Mouse (Mus musculus) kidney, embryonic 14.5 days (tissue): Measurements from ENCODE around the gene Crabp2. TPM values are rescaled to one million over a fixed set of nuclear protein-coding genes. Genes with fewer than 3 reads are reported as not detected.

ENCODE experiments used
- ATAC-seq: fragments of 200-750 bp; cut with Nextera tagmentation; 2 replicates; pipeline ENCODE4 v1.8.0; 2017; ENCODE audit warnings: moderate number of reproducible peaks, mild to moderate bottlenecking, moderate TSS enrichment, moderate library complexity; ENCODE audit not compliant: low FRiP score, low TSS enrichment
- H3K27ac ChIP-seq: fragments of 300-500 bp; sonication (generic); 2 replicates; pipeline ENCODE4 v1.5.1; 2014; ENCODE audit warnings: low read depth, mild to moderate bottlenecking, low read length, moderate library complexity, mixed read lengths
- H3K27me3 ChIP-seq: fragments of 300-500 bp; sonication (generic); 2 replicates; pipeline ENCODE4 v1.6.1; 2014; ENCODE audit warnings: mild to moderate bottlenecking, low read length; ENCODE audit not compliant: control insufficient read depth, insufficient read depth
- H3K36me3 ChIP-seq: fragments of 300-500 bp; sonication (generic); 2 replicates; pipeline ENCODE4 v1.6.1; 2014; ENCODE audit warnings: low read length, mixed read lengths; ENCODE audit not compliant: control insufficient read depth, insufficient read depth
- H3K4me1 ChIP-seq: fragments of 300-500 bp; sonication (generic); 2 replicates; pipeline ENCODE4 v1.6.1; 2014; ENCODE audit warnings: low read length, mixed read lengths; ENCODE audit not compliant: control insufficient read depth, insufficient read depth
- H3K4me2 ChIP-seq: fragments of 300-500 bp; sonication (generic); replicated peaks from 2 replicates; pipeline ENCODE4 v1.6.1; 2014; ENCODE audit warnings: low read depth, mild to moderate bottlenecking, low read length
- H3K4me3 ChIP-seq: fragments of 300-500 bp; sonication (generic); 2 replicates; pipeline ENCODE4 v1.5.1; 2014; ENCODE audit warnings: mild to moderate bottlenecking, low read length
- H3K9ac ChIP-seq: fragments of 300-500 bp; sonication (generic); 2 replicates; pipeline ENCODE4 v1.6.1; 2014; ENCODE audit warnings: low read depth, mild to moderate bottlenecking, low read length, moderate library complexity
- H3K9me3 ChIP-seq: fragments of 300-500 bp; sonication (generic); 2 replicates; pipeline ENCODE4 v1.6.1; 2016; ENCODE audit warnings: low read length; ENCODE audit not compliant: control insufficient read depth
- WGBS: fragments of 180-500 bp; shearing (Covaris S2); extraction: QIAGEN DNeasy Blood & Tissue Kit; methylation state at CpG from one replicate; pipeline ENCODE4 v1.1.7; 2014; 5-methylcytosine and 5-hydroxymethylcytosine counted together
- polyA plus RNA-seq: library from polyadenylated mRNA; unstranded; fragments of >200 nt; fragmentation: Nextera tagmentation; extraction: Ambion mirVana; gene quantifications from 2 replicates; pipeline ENCODE4 v1.2.1, GENCODE M21; 2014

Crabp2 gene
- polyA plus RNA-seq, 1 experiment from 2014 or later, result 113 TPM

DNA sequence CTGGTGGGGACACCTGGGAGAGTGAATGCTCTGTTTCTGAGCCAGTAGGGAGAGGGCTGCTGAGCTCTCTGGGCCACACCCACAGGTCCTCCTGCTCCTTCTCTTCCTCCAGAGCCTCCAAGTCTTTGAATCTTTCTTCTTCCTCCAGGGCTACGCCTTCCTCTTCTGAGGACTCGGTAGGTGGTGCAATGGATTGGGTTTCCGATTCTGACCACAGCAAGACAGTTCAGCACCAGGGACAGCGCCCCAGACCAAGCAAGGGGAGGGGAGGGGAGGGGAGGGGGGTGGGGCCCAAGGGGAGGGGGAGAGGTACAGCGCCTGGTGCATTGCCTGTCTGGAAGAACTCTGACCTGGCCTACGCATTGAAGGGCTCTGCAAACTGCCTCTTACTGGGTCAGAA, 45.0 kb downstream of the Crabp2 start:
- Histone ChIP-seq H3K9ac (no peak overlapping the region), H3K27ac (no peak overlapping the region), H3K9me3 (no peaks in the 10 kb centered on the region), H3K27me3 (peaks cover 93% of the 10 kb centered on the region), H3K4me2 (no peak overlapping the region), H3K36me3 (no peaks in the 10 kb centered on the region), H3K4me1 (0 out of 2 replicates have a peak, but pooled peaks cover 8% of the 10 kb centered on the region), H3K4me3 (no peak overlapping the region)
- WGBS, result 3% methylated on average over 5 of the region's 6 CpGs
- no peak for ATAC-seq

DNA sequence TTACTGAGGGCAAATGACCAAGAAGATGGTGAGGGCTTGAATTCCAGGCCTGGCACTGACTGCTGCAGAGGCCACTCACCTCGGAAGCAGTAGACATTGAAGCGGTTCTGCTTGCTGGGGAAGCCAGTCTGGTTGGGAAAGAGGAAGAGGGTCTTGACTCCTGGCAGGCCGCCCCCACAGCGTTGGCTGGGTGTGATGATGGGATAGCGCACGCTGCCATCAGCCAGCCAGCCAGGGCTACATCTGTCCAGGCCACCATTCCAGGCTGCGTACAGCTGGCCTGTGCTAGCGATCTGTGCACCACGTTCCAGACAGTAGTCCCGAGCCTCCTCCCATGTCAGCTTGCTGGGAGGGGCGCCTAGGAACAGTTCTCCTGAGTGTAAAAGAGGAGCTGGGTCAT, 46.9 kb downstream of the Crabp2 start:
- no peak overlapping the region for H3K4me2 ChIP-seq

DNA sequence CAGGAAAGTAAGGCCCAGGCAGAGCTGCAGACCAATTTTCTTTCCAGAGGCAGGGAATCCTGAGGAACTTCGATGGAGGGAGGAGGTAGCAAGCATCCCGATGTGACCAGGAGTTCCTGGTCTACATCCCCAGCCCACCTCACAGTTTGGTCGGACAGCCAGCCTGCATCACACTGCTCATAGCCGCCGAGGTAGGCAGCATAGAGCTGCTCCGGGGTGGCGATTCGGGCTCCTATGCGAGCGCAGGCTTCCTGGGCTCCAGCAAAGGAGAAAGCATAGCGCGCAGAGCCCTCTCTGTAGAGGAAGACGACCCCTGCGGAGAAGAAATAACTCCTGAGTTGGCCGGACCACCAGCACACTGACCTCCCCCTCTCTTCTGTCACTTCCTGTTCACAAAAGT, 47.9 kb downstream of the Crabp2 start:
- peak overlapping the region; percentile 41 for H3K4me3 ChIP-seq
- no peak overlapping the region; the same call in 1 of the 2 replicates for H3K4me2 ChIP-seq
- H3K9ac ChIP-seq, result no peak overlapping the region

More for the DNA sequence above, 46.9 kb downstream of the Crabp2 start:
- Histone ChIP-seq H3K4me3 (no peak overlapping the region), H3K9me3 (no peaks in the 10 kb centered on the region), H3K4me1 (peaks cover 15% of the 10 kb centered on the region; the same call in 1 of the 2 replicates), H3K9ac (no peak overlapping the region), H3K27me3 (peaks cover 99% of the 10 kb centered on the region), H3K36me3 (no peaks in the 10 kb centered on the region), H3K27ac (no peak overlapping the region)
- 26% methylated on average over 11 of the region's 11 CpGs for whole genome bisulfite sequencing
- no peak for ATAC-seq

DNA sequence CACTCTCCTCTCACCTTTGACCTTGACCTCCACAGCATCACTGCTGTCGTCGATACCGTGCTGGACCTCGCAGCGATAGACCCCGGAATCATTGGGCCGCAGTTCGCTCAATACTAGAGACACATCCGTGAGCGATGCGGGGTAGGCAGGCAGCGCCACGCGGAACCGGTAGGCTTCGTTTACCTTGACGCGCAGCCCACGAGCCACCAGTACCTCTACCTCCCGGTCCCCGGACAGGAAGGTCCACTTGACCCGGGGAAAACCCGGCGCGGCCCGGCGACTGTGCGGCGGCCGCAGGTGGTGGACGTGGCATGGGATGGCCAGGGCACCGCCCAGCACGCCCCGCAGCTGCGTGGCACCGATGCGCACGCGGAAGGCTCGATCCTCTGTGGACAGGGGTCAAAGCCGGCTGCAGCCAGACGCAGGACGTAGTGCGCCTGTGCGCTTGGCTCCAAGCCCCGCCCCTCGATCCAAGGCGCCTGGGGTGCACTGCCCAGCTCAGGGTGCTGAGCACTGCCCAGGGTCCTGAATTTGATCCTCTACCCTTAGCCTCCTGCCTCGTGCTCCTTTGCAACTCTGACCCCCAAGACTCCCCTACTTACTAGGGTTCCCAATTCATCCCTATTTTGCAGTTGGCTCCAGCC, 48.6 kb downstream of the Crabp2 start:
- no peak overlapping the region for H3K27ac ChIP-seq
- peaks cover 100% of the 10 kb centered on the region for H3K27me3 ChIP-seq
- under 1% methylated on average over 47 of the region's 49 CpGs for WGBS
- peaks cover 16% of the 10 kb centered on the region; the same call in 1 of the 2 replicates for H3K4me1 ChIP-seq
- ATAC-seq, result peak; percentile 45
- H3K9me3 ChIP-seq, result no peaks in the 10 kb centered on the region
- peak overlapping the region; percentile 41 for H3K4me3 ChIP-seq
- H3K4me2 ChIP-seq, result peak overlapping the region; percentile 51
- no peaks in the 10 kb centered on the region for H3K36me3 ChIP-seq
- H3K9ac ChIP-seq, result no peak overlapping the region

More for the DNA sequence above, 47.9 kb downstream of the Crabp2 start:
- H3K27ac ChIP-seq, result no peak overlapping the region
- H3K36me3 ChIP-seq, result no peaks in the 10 kb centered on the region
- peaks cover 16% of the 10 kb centered on the region; the same call in 1 of the 2 replicates for H3K4me1 ChIP-seq
- peaks cover 100% of the 10 kb centered on the region for H3K27me3 ChIP-seq
- ATAC-seq, result no peak
- H3K9me3 ChIP-seq, result no peaks in the 10 kb centered on the region
- WGBS, result 4% methylated on average over 15 of the region's 15 CpGs

DNA sequence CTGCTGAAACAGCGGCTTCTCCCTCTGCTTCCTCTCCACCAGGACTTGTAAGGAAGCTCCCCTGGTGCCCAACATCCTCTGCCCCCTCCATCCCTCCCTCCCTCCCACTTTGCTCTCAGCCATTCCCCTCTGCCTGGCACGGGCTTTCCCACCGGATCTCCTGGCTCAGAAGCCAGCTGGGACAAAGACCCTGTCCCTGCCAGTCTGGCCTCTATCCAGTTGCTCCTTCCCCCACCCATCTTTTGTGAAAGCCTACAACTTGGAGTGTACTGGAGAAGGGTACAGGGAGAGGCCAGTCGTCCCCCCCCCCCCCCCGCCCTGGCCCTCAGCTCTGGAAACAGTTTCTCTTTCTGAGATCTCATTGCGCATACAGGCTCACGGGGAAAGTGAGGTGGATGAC, 50.3 kb downstream of the Crabp2 start:
- H3K9me3 ChIP-seq, result no peaks in the 10 kb centered on the region
- H3K4me3 ChIP-seq, result no peak overlapping the region
- no peak overlapping the region for H3K9ac ChIP-seq
- H3K36me3 ChIP-seq, result no peaks in the 10 kb centered on the region
- no peak overlapping the region for H3K4me2 ChIP-seq
- WGBS, result 3% methylated on average over 7 of the region's 7 CpGs
- H3K4me1 ChIP-seq, result peaks cover 16% of the 10 kb centered on the region; the same call in 1 of the 2 replicates
- no peak for ATAC-seq
- H3K27me3 ChIP-seq, result peaks cover 100% of the 10 kb centered on the region
- H3K27ac ChIP-seq, result no peak overlapping the region

DNA sequence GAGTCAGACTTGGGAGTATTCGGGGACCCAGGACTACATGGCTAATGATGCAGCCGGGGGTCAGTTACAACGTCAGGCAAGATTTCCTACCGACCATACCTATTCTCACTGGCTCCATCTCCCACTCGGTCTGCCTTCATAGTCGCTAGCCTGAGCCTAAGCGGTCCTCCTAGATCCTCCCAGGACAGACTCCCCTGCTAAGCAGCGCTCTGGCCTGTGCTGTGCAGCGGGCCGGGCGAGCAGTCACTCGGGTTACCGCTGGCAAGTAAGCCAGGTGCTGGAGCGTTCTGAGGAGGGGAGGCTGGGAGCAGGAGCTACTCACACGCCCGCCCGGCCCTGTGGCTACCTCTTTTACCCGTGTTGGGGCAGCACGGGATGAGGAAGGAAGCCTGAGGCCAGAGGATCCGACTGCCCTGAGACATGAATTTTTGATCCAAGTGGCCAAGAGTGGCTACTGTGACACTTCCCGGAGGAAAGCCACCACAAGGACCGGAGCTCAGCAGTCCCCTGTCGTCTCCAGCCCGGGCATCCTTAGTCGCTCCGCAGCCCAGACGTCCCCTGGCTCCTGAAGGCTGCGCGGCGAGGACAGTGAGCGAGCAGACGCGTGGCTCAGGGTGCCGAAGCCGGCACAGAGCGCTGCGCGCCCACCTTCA, 50.9 kb downstream of the Crabp2 start:
- Histone ChIP-seq H3K27ac (no peak overlapping the region), H3K9me3 (no peaks in the 10 kb centered on the region), H3K4me2 (peak overlapping the region; percentile 59), H3K36me3 (no peaks in the 10 kb centered on the region), H3K9ac (no peak overlapping the region), H3K4me1 (peaks cover 16% of the 10 kb centered on the region; the same call in 1 of the 2 replicates), H3K4me3 (peak overlapping the region; percentile 41), H3K27me3 (peaks cover 96% of the 10 kb centered on the region)
- WGBS, result 1% methylated on average over 38 of the region's 38 CpGs
- no peak for ATAC-seq

DNA sequence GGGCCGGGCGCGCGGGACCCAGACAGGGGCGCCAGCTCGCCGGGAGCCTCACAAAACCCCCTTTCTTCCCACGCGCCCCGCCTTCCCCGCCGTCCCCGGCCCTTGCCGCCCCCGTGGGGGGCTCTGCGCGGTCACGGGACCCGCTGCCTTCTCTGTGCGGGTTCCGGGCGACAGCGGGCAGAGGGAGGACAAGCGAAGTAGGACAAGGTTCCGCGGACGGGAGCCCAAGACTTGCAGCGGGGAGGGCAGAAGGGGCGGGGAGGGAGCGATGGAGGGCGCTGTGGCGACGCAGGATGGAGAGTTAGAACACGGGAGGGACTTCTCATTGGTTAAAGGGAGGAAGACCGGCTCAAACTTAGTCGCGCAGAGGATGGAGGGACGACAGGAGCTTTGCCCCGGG, 51.7 kb downstream of the Crabp2 start, which contains the start of gene Bcan:
TSS of gene Bcan (minus strand) at position 50 of the 400 bp plus-strand sequence.
- peaks cover 16% of the 10 kb centered on the region; the same call in 1 of the 2 replicates for H3K4me1 ChIP-seq
- no peak within 1 kb of the TSS for H3K27ac ChIP-seq
- WGBS, result under 1% methylated on average over 37 of the region's 39 CpGs

DNA sequence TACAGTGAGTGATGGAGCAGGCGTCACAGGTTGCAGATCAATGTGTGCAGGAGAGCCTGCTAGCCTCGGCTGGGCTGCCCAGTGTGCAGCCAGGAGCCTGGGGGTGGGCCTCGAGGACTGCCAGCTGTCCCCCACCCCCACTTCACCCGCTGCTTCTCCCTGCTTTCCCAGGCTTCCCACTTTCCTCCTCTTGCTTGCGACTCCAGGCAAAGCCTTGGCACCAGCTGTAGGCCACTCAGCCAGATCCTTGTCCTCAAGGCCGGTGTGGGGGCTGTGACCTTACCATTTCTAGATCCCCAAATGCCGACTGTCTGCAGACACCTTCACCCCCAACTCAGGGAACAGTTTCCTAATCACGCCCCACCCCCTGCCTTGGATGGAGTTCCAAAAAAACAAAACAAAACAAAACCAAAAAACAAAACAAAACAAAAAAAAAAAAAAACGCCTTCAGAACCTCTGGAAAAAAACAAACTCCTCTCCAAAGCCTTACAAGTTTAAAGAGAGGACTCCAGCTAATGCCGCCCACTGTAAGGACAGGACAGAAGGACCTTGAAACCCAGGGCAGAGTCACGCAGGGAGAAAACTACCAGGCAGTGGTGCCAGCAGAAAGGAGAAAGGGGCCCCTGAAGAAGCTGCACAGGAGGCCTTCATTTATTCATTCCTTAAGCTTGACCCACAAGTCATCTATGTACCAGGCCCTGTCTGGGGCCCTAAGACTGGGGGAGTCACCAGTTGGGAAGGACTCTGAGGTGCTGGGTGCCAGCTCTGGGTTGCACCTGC, 52.5 kb downstream of the Crabp2 start:
- H3K36me3 ChIP-seq, result no peaks in the 10 kb centered on the region
- 14% methylated on average over 11 of the region's 11 CpGs for WGBS
- H3K4me1 ChIP-seq, result peaks cover 16% of the 10 kb centered on the region; the same call in 1 of the 2 replicates
- H3K9me3 ChIP-seq, result peaks cover 1% of the 10 kb centered on the region; the same call in 1 of the 2 replicates
- no peak overlapping the region for H3K9ac ChIP-seq
- H3K27me3 ChIP-seq, result peaks cover 86% of the 10 kb centered on the region
- H3K4me3 ChIP-seq, result no peak overlapping the region
- no peak overlapping the region for H3K27ac ChIP-seq
- H3K4me2 ChIP-seq, result no peak overlapping the region
- no peak for ATAC-seq

More for the DNA sequence above, 51.7 kb downstream of the Crabp2 start, which contains the start of gene Bcan:
- Histone ChIP-seq H3K36me3 (no peaks in the 10 kb centered on the region), H3K9ac (no peak within 1 kb of the TSS; the same call in 1 of the 2 replicates), H3K27me3 (peaks cover 90% of the 10 kb centered on the region), H3K9me3 (no peaks in the 10 kb centered on the region), H3K4me3 (peak within 1 kb of the TSS; percentile 41), H3K4me2 (peak within 1 kb of the TSS; percentile 59)
- no peak for ATAC-seq
